Mouse (Mus musculus) lung, postnatal 0 days (tissue): ENCODE measurements around the gene Prdm8. TPM values are rescaled to one million over a fixed set of nuclear protein-coding genes. Genes with fewer than 3 reads are reported as not detected.

ENCODE experiments used
- ATAC-seq: fragments of 200-750 bp; cut with Nextera tagmentation; 2 replicates; pipeline ENCODE4 v1.8.0; 2017; ENCODE audit warnings: moderate library complexity
- DNase-seq: peaks from one replicate; pipeline ENCODE4 v3.0.0-alpha.2; 2016; ENCODE audit warnings: low spot score
- H3K27ac ChIP-seq: fragments of 300-500 bp; sonication (generic); 2 replicates; pipeline ENCODE4 v1.5.1; 2014; ENCODE audit warnings: antibody characterized with exemption, mild to moderate bottlenecking, low read length, mixed read lengths
- H3K27me3 ChIP-seq: fragments of 300-500 bp; sonication (generic); replicated peaks from 2 replicates; pipeline ENCODE4 v1.6.1; 2014; ENCODE audit warnings: low read length, mixed read lengths; ENCODE audit not compliant: insufficient read depth
- H3K36me3 ChIP-seq: fragments of 300-500 bp; sonication (generic); 2 replicates; pipeline ENCODE4 v1.6.1; 2014; ENCODE audit warnings: low read length, mixed read lengths; ENCODE audit not compliant: insufficient read depth
- H3K4me1 ChIP-seq: fragments of 300-500 bp; sonication (generic); 2 replicates; pipeline ENCODE4 v1.6.1; 2014; ENCODE audit warnings: antibody characterized with exemption, low read depth, low read length, mixed read lengths; ENCODE audit not compliant: insufficient read depth
- H3K4me2 ChIP-seq: fragments of 300-500 bp; sonication (generic); replicated peaks from 2 replicates; pipeline ENCODE4 v1.6.1; 2014; ENCODE audit warnings: low read depth, mild to moderate bottlenecking, low read length, moderate library complexity, mixed read lengths
- H3K4me3 ChIP-seq: fragments of 300-500 bp; sonication (generic); 2 replicates; pipeline ENCODE4 v1.5.1; 2014; ENCODE audit warnings: low read depth, low read length
- H3K9ac ChIP-seq: fragments of 300-500 bp; sonication (generic); replicated peaks from 2 replicates; pipeline ENCODE4 v1.6.1; 2014; ENCODE audit warnings: low read depth, mild to moderate bottlenecking
- H3K9me3 ChIP-seq: fragments of 300-500 bp; sonication (generic); 2 replicates; pipeline ENCODE4 v1.6.1; 2016; ENCODE audit warnings: low read length, mixed read lengths
- CTCF ChIP-seq: IDR thresholded peaks from 2 replicates; pipeline ENCODE4 v1.5.1; 2016; ENCODE audit warnings: antibody characterized with exemption, mild to moderate bottlenecking
- EP300 ChIP-seq: IDR thresholded peaks from 2 replicates; pipeline ENCODE4 v1.6.1; 2016; ENCODE audit warnings: antibody characterized with exemption, mild to moderate bottlenecking, control low read depth
- WGBS: fragments of 180-500 bp; shearing (Covaris S2); extraction: QIAGEN DNeasy Blood & Tissue Kit; methylation state at CpG from one replicate; pipeline ENCODE4 v1.1.7; 2014; 5-methylcytosine and 5-hydroxymethylcytosine counted together
- polyA plus RNA-seq: library from polyadenylated mRNA; unstranded; fragments of >200 nt; fragmentation: Nextera tagmentation; extraction: Ambion mirVana; gene quantifications from 2 replicates; pipeline ENCODE4 v1.2.1, GENCODE M21; 2015

The Prdm8 gene
- polyA plus RNA-seq, 1 experiment from 2014 or later, result 0.99 TPM

GRCm38 (mm10) chr5:98202996-98203395, 36.0 kb downstream of the Prdm8 start:
- Histone ChIP-seq H3K27ac (no peak overlapping the region), H3K9ac (no peak overlapping the region), H3K4me3 (no peak overlapping the region), H3K27me3 (no peaks in the 10 kb centered on the region), H3K4me2 (no peak overlapping the region), H3K4me1 (no peaks in the 10 kb centered on the region), H3K9me3 (no peaks in the 10 kb centered on the region), H3K36me3 (no peaks in the 10 kb centered on the region)
- DNase-seq, result no peak
- WGBS, result 17% methylated on average over 4 of the region's 4 CpGs
- TF ChIP-seq CTCF (no peak), EP300 (no peak)
- ATAC-seq, result no peak

- no peak overlapping the region for H3K27ac ChIP-seq
- TF ChIP-seq EP300, result no peak
- TF ChIP-seq CTCF, result no peak
- ATAC-seq (no peak), DNase-seq (no peak)
- no peak overlapping the region for H3K4me3 ChIP-seq
- no peaks in the 10 kb centered on the region for H3K9me3 ChIP-seq
- no peak overlapping the region for H3K9ac ChIP-seq
- no peak overlapping the region for H3K4me2 ChIP-seq
- no peaks in the 10 kb centered on the region for H3K4me1 ChIP-seq
- H3K36me3 ChIP-seq, result no peaks in the 10 kb centered on the region
- WGBS, result 65% methylated on average over 4 of the region's 4 CpGs
- H3K27me3 ChIP-seq, result no peaks in the 10 kb centered on the region
These were observed 45.5 kb downstream of the Prdm8 start for GRCm38 (mm10) chr5:98212501-98212900.

- no peak for TF ChIP-seq EP300
- TF ChIP-seq CTCF, result no peak
- Histone ChIP-seq H3K4me3 (no peak overlapping the region), H3K9ac (no peak overlapping the region), H3K36me3 (no peaks in the 10 kb centered on the region), H3K4me2 (no peak overlapping the region), H3K27ac (no peak overlapping the region), H3K27me3 (no peaks in the 10 kb centered on the region), H3K9me3 (no peaks in the 10 kb centered on the region), H3K4me1 (no peaks in the 10 kb centered on the region)
- ATAC-seq (no peak), DNase-seq (no peak)
- WGBS, result 75% methylated on average over 4 of the region's 4 CpGs
These were observed 55.0 kb downstream of the Prdm8 start for GRCm38 (mm10) chr5:98221956-98222355.

- 49% methylated on average over 2 of the region's 2 CpGs for WGBS
- Histone ChIP-seq H3K9ac (no peak overlapping the region), H3K4me2 (no peak overlapping the region), H3K27me3 (no peaks in the 10 kb centered on the region), H3K9me3 (no peaks in the 10 kb centered on the region), H3K36me3 (no peaks in the 10 kb centered on the region), H3K4me3 (no peak overlapping the region), H3K27ac (no peak overlapping the region), H3K4me1 (no peaks in the 10 kb centered on the region)
- TF ChIP-seq EP300 (no peak), CTCF (no peak)
- ATAC-seq (no peak), DNase-seq (no peak)
These were observed 59.7 kb downstream of the Prdm8 start for GRCm38 (mm10) chr5:98226710-98227109.

- DNase-seq (no peak), ATAC-seq (no peak)
- no peak overlapping the region for H3K9ac ChIP-seq
- H3K27me3 ChIP-seq, result no peaks in the 10 kb centered on the region
- H3K9me3 ChIP-seq, result no peaks in the 10 kb centered on the region
- no peak for TF ChIP-seq EP300
- TF ChIP-seq CTCF, result no peak
- H3K4me1 ChIP-seq, result no peaks in the 10 kb centered on the region
- WGBS, result 72% methylated on average over 6 of the region's 6 CpGs
- H3K4me2 ChIP-seq, result no peak overlapping the region
- no peaks in the 10 kb centered on the region for H3K36me3 ChIP-seq
- no peak overlapping the region for H3K27ac ChIP-seq
- no peak overlapping the region for H3K4me3 ChIP-seq
These were observed 62.5 kb downstream of the Prdm8 start for GRCm38 (mm10) chr5:98229456-98229855.

GRCm38 (mm10) chr5:98238466-98238865, 71.5 kb downstream of the Prdm8 start:
- TF ChIP-seq CTCF (no peak), EP300 (no peak)
- Histone ChIP-seq H3K9me3 (no peaks in the 10 kb centered on the region), H3K36me3 (no peaks in the 10 kb centered on the region), H3K4me3 (no peak overlapping the region), H3K9ac (no peak overlapping the region), H3K27ac (no peak overlapping the region), H3K4me1 (no peaks in the 10 kb centered on the region), H3K27me3 (no peaks in the 10 kb centered on the region), H3K4me2 (no peak overlapping the region)
- WGBS, result 75% methylated on average over 6 of the region's 6 CpGs
- DNase-seq (no peak), ATAC-seq (no peak)

Other genes with a start within 250 kb of the Prdm8 start
- gene Antxr2, start 136.2 kb upstream of the Prdm8 start, polyA plus RNA-seq, result 30.7 and 39.2 TPM in 2 replicates
- 0.26 and 0.33 TPM in 2 replicates for gene Fgf5, start 87.0 kb downstream of the Prdm8 start, polyA plus RNA-seq
- 10.9 and 11.3 TPM in 2 replicates for gene Cfap299, start 162.1 kb downstream of the Prdm8 start, polyA plus RNA-seq